Mouse (Mus musculus) brown adipose tissue, adult 24 weeks (tissue): ENCODE results near the gene Oxa1l. TPM values are rescaled to one million over a fixed set of nuclear protein-coding genes. Genes with fewer than 3 reads are reported as not detected.
"Not testable (repeated sequence)": the region's sequence is repeated elsewhere in the genome, so short reads cannot be mapped to it uniquely, and the experiment has no call there.

Experiments used
- H3K27ac ChIP-seq: fragments of 200-500 bp; replicated peaks from 2 replicates; pipeline ENCODE4 v1.5.1; 2012; ENCODE audit warnings: low read depth, mild to moderate bottlenecking, low read length
- H3K4me1 ChIP-seq: fragments of 200-500 bp; 2 replicates; pipeline ENCODE4 v1.6.1; 2012; ENCODE audit warnings: low read length, mixed read lengths; ENCODE audit not compliant: control insufficient read depth, insufficient read depth, insufficient read length
- H3K4me3 ChIP-seq: fragments of 200-500 bp; 2 replicates; pipeline ENCODE4 v1.5.1; 2012; ENCODE audit warnings: low read depth, mild to moderate bottlenecking, low read length, moderate library complexity; ENCODE audit not compliant: insufficient read depth
- polyA plus RNA-seq: library from polyadenylated mRNA; stranded (reverse); fragments of >200 nt; gene quantifications from 2 replicates; pipeline ENCODE4 v1.2.4, GENCODE M21; 2012; ENCODE audit not compliant: missing spikeins, insufficient read depth, insufficient read length

Oxa1l gene
- polyA plus RNA-seq, result 121 and 157 TPM in 2 replicates

GRCm38 (mm10) chr14:54360577-54361340 is at the start of gene Oxa1l:
Oxa1l (plus strand) TSS chr14:54360834.
- no peaks in the 10 kb centered on the region for H3K4me1 ChIP-seq
- H3K27ac ChIP-seq, result peak within 1 kb of the TSS; percentile 95
- H3K4me3 ChIP-seq, result peak within 1 kb of the TSS; percentile 88

DNA sequence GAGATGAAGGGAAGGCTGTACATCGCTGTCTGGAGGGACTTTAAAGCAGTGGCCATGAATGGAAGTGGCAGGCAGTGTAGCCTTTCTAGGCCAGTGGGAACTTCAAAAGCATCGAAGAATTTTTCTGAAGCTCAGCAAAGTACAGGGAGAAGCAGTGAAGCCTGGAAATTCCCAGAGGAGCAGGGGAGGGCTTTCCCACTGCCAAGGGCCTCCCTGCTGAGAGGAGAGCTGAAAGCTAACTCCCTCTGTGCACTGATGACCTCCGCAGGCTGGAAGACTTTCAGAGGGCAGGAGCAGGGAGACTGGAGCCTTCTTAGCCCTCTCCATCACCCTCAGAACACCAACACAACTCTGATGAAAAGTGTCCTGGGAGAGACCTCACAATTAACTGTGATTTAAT is 48.9 kb upstream of the Oxa1l start:
- H3K27ac ChIP-seq, result no peak overlapping the region
- no peaks in the 10 kb centered on the region for H3K4me1 ChIP-seq
- no peak overlapping the region for H3K4me3 ChIP-seq

DNA sequence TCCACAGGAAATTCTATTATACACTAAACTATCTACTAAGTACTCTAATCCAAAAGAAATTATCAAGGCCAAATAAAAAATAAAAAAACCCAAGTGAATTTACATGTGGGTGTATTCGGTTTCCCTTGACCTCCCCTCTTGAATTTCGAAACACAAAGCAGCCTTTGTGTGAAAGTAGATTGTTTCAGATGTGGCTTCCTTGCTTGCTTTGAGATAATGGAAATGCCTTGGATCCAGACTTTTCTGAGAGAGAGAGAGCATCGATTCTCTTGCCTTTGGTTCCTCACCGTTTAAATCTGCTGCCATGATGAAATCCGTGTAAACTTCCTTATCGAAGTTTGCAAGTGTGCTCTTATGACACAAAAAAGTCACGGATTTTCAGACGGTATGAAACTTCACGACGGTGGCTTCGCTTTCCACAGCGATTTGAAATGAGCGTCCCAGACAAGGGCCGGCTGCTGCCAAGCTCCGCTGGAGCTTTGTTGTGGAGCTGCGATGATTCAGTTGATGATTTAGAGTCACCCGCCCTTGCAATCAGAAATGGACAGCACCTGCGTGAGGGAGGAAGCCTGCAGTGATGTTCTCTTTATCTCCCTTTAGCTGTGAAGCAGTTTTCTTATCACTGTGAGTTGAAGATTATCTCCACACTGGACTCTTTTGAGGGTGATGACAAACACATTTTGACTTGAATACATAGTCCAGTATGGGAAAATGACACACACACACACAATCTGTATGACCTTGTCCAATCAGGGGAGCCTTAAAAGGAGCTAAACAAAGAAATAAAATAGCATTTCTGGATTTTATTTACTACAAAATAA is 38.9 kb upstream of the Oxa1l start:
- no peak overlapping the region for H3K27ac ChIP-seq
- no peaks in the 10 kb centered on the region for H3K4me1 ChIP-seq
- no peak overlapping the region for H3K4me3 ChIP-seq

DNA sequence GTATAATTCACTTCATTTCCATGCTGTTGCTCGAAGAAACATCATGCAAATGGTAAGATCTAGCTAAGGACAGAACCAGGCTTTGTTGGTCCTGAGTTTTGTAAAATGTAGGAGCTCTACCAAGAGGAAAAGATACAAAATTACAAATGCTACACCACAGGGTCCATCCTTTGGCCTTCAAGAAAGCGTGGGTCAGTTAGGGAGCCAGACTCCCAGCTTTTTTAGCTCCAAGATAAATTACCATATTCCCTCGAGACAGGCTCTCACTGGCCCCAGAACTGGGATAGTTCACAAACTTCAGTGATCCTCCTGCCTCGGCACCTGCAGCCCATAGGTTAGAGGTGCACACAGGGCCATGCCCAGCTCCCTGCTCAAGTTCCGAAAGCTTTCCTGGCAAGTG is 36.1 kb upstream of the Oxa1l start:
- Histone ChIP-seq H3K27ac (no peak overlapping the region), H3K4me3 (no peak overlapping the region), H3K4me1 (no peaks in the 10 kb centered on the region)

DNA sequence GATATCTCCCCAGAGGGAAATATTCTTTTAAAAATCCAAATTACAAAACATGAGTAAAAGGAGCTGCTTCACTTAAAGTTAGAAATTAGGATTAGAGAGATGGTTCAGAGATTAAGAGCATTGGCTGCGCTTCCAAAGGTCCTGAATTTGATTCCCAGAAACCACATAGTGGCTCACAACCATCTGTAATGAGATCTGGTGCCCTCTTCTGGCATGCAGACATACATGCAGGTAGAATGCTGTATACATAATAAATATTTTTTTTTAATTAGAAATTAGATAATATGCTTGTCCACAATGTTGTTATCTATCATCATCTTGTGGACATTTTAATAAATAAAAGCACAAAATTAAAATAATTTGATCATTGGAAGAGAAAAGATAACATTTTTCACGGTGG is 32.1 kb upstream of the Oxa1l start:
- no peaks in the 10 kb centered on the region for H3K4me1 ChIP-seq
- H3K27ac ChIP-seq, result no peak overlapping the region
- H3K4me3 ChIP-seq, result no peak overlapping the region

GRCm38 (mm10) chr14:54329201-54329600 is 31.4 kb upstream of the Oxa1l start:
- Histone ChIP-seq H3K27ac (no peak overlapping the region), H3K4me3 (no peak overlapping the region), H3K4me1 (no peaks in the 10 kb centered on the region)

GRCm38 (mm10) chr14:54331178-54331577 is 29.5 kb upstream of the Oxa1l start:
- Histone ChIP-seq H3K4me3 (no peak overlapping the region), H3K27ac (no peak overlapping the region), H3K4me1 (no peaks in the 10 kb centered on the region)

GRCm38 (mm10) chr14:54332176-54333074 is 28.2 kb upstream of the Oxa1l start:
- H3K27ac ChIP-seq, result no peak overlapping the region
- H3K4me3 ChIP-seq, result no peak overlapping the region
- no peaks in the 10 kb centered on the region for H3K4me1 ChIP-seq

GRCm38 (mm10) chr14:54333452-54334189 is 27.0 kb upstream of the Oxa1l start:
- no peak overlapping the region for H3K4me3 ChIP-seq
- H3K4me1 ChIP-seq, result no peaks in the 10 kb centered on the region
- no peak overlapping the region for H3K27ac ChIP-seq

GRCm38 (mm10) chr14:54340836-54341235 is 19.8 kb upstream of the Oxa1l start:
- Histone ChIP-seq H3K27ac (no peak overlapping the region), H3K4me3 (no peak overlapping the region), H3K4me1 (no peaks in the 10 kb centered on the region)

DNA sequence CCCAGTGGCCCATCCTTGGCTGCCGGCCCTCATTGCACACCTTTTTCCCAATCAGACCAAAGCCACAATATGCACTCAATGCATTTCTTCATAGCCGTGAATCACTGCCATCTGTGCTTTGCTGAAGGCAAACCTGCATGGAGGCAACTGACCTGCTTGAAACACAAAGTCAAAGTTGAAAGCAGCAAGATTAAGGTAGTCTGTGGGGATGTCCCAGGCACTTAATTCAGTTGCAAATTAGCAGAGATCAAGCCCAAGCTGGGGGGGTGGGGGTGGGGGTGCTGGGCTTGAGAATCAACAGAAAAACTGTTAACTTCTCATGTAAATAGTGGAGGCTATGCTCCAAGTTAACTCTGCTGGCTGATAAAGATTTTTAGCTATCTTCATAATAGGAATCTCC is 18.8 kb upstream of the Oxa1l start:
- not testable (repeated sequence) for H3K4me1 ChIP-seq, H3K27ac ChIP-seq, H3K4me3 ChIP-seq

DNA sequence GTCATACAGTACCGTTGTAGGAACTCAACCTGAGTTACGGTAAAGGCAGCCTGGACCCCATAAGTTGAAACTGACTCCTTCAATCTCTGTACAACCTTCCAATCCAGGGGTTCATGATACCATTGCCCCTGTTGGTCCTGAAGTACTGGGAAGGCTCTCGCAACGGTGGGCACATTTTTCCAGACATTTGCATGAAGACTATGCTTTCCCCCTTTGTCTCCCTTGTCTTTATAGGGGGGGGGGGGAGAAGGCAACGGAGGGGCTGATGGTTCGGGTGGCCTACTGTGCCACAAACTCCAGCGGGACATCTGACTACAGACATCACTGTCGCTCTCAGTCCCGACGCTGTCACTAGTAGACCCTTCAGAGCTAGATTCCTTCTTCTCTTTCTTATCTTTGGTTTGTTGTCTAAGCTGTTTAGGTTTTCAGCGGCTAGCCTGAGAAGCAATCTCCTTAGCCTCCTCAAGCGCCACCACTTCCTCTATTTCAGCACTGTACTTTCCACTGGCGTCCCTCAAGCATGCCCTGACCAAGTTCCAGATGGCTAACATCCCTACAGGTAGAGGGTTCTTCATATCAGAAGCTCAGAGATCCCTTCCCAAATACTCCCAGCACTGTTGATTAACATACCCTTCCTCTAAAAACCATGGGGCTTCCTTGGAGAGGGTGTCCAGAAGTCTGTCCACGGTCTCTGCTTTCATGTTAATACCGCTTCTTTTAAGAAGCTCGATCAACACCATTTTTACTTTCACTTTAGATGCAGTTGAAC is 9.7 kb upstream of the Oxa1l start:
- H3K4me1 ChIP-seq, H3K27ac ChIP-seq: not testable (repeated sequence)
- H3K4me3 ChIP-seq, result peak overlapping the region; percentile 25

DNA sequence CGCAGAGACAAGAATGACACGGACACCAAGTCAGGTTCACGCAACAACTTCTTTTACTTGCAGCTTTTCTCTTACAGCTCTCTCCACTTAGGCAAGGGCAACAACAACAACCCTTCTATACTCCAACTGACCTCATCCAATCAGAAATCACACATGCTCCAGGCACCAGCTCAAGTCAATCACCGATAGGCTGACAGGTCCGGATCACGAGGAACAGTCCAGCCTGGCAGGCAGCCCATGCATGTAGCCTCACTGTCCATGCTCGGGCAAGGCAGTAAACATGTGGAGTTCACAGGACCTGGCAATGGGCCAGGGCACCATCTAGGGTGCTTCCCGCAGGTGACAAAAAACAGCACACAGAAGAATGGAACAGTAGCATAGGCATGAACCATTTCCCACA is 8.3 kb upstream of the Oxa1l start:
- no peak overlapping the region for H3K4me3 ChIP-seq

GRCm38 (mm10) chr14:54354406-54354805 is 6.2 kb upstream of the Oxa1l start:
- no peak overlapping the region for H3K4me3 ChIP-seq
- no peaks in the 10 kb centered on the region for H3K4me1 ChIP-seq
- no peak overlapping the region for H3K27ac ChIP-seq

More for the DNA sequence above, 8.3 kb upstream of the Oxa1l start:
- Histone ChIP-seq H3K27ac (no peak overlapping the region), H3K4me1 (no peaks in the 10 kb centered on the region)
